Mouse (Mus musculus): ENCODE results near the gene Btbd3.

DNA sequence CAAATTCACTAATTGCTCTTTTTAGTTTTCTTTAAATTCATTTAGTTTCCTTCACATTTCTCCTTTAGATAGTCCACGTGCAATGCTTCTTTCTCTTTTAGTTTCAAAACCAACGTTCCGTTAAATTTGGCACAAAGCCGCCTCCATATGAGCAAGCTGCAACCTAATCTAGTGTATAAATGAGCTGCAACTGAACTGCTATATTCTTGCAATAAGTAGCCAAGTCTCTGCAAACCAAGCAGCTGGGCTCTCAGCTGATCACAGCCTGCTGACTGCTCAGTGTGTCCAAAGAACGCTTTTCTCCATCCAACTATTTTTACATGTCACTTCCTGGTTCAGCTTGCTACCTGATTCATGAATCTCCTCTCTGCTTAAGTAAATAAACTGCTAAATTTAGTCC, 295.2 kb downstream of the Btbd3 start:
- no peak for TF ChIP-seq CTCF (IDR thresholded peaks at IDR 0.05; ENCODE audit: low read depth)
- no peak for TF ChIP-seq EP300 (IDR thresholded peaks at IDR 0.05; ENCODE audit: low read depth)
